28 mouse cellular contexts compared by ENCODE assay signal in genomic region chr16:38144898-38145297, GRCm38 (mm10).
"Had no signal": no experiment of that assay in that cellular context is flagged by ENCODE, and none has a peak within 500 bp of the region (broad histone marks: within the 10 kb centered on the region; RNA-seq: fewer than 3 reads in every experiment).

No protein-coding gene starts in this region.

- H3K4me2 ChIP-seq: embryonic facial prominence, embryonic 12.5 days; embryonic facial prominence, embryonic 13.5 days; embryonic facial prominence, embryonic 15.5 days; forebrain, embryonic 12.5 days; forebrain, embryonic 13.5 days; forebrain, embryonic 15.5 days had no signal

- H3K27ac ChIP-seq: embryonic facial prominence, embryonic 10.5 days; embryonic facial prominence, embryonic 12.5 days; embryonic facial prominence, embryonic 13.5 days; embryonic facial prominence, embryonic 15.5 days; forebrain, embryonic 10.5 days; forebrain, embryonic 12.5 days; forebrain, embryonic 13.5 days; forebrain, embryonic 15.5 days; gastrocnemius, adult 2 months had no signal

- H3K4me1 ChIP-seq: embryonic facial prominence, embryonic 10.5 days; embryonic facial prominence, embryonic 12.5 days; embryonic facial prominence, embryonic 13.5 days; embryonic facial prominence, embryonic 15.5 days; forebrain, embryonic 10.5 days; forebrain, embryonic 12.5 days; forebrain, embryonic 15.5 days had no signal

- H3K4me3 ChIP-seq: embryonic facial prominence, embryonic 10.5 days; embryonic facial prominence, embryonic 12.5 days; embryonic facial prominence, embryonic 13.5 days; embryonic facial prominence, embryonic 15.5 days; erythroblast, embryonic 14.5 days; forebrain, embryonic 10.5 days; forebrain, embryonic 12.5 days; forebrain, embryonic 13.5 days; forebrain, embryonic 15.5 days; gastrocnemius, adult 2 months had no signal

- H3K27me3 ChIP-seq: embryonic facial prominence, embryonic 12.5 days; embryonic facial prominence, embryonic 13.5 days; embryonic facial prominence, embryonic 15.5 days; forebrain, embryonic 12.5 days; forebrain, embryonic 13.5 days; forebrain, embryonic 15.5 days had no signal

- DNase-seq: cerebellum, adult 2 months; cerebellum, adult 8-10 months; cerebellum, adult 9-10 months; cerebellum, adult 9-11 months; cerebellum, postnatal 10 days; cerebellum, postnatal 14 days; cerebellum, postnatal 25 days; cerebellum, postnatal 36 days; embryo, embryonic 11 days; forebrain, postnatal 0 days; gastrocnemius, adult 2 months; gastrocnemius, postnatal 10 days; gastrocnemius, postnatal 14 days; gastrocnemius, postnatal 25 days; gastrocnemius, postnatal 36 days; heart, adult 11 months; heart, adult 18-20 months had no signal

- ATAC-seq: forebrain, embryonic 13.5 days; forebrain, embryonic 14.5 days; forebrain, embryonic 15.5 days; forebrain, embryonic 16.5 days; forebrain, postnatal 0 days had no signal

- H3K9me3 ChIP-seq: embryonic facial prominence, embryonic 10.5 days; embryonic facial prominence, embryonic 13.5 days; embryonic facial prominence, embryonic 15.5 days; forebrain, embryonic 10.5 days; forebrain, embryonic 12.5 days; forebrain, embryonic 13.5 days; forebrain, embryonic 15.5 days had no signal

- H3K9ac ChIP-seq: embryonic facial prominence, embryonic 12.5 days; embryonic facial prominence, embryonic 13.5 days; embryonic facial prominence, embryonic 15.5 days; forebrain, embryonic 12.5 days; forebrain, embryonic 13.5 days; forebrain, embryonic 15.5 days; forebrain, postnatal 0 days had no signal
